Mouse (Mus musculus) forebrain, embryonic 12.5 days (tissue): ENCODE results near the gene Lamc1. TPM values are rescaled to one million over a fixed set of nuclear protein-coding genes. Genes with fewer than 3 reads are reported as not detected.
"Not testable (repeated sequence)": the region's sequence is repeated elsewhere in the genome, so short reads cannot be mapped to it uniquely, and the experiment has no call there.

Experiments used
- ATAC-seq: fragments of 200-750 bp; cut with Nextera tagmentation; 2 replicates; pipeline ENCODE4 v1.8.0; 2017; ENCODE audit warnings: moderate TSS enrichment; ENCODE audit not compliant: low FRiP score
- H3K27ac ChIP-seq: fragments of 300-500 bp; sonication (generic); 2 replicates; pipeline ENCODE4 v1.5.1; 2016; ENCODE audit warnings: mild to moderate bottlenecking
- H3K27me3 ChIP-seq: fragments of 300-500 bp; sonication (generic); 2 replicates; pipeline ENCODE4 v1.6.1; 2016; ENCODE audit warnings: mild to moderate bottlenecking
- H3K36me3 ChIP-seq: fragments of 300-500 bp; sonication (generic); replicated peaks from 2 replicates; pipeline ENCODE4 v1.6.1; 2016; ENCODE audit warnings: mild to moderate bottlenecking
- H3K4me1 ChIP-seq: fragments of 300-500 bp; sonication (generic); 2 replicates; pipeline ENCODE4 v1.6.1; 2016
- H3K4me2 ChIP-seq: fragments of 300-500 bp; sonication (generic); 2 replicates; pipeline ENCODE4 v1.6.1; 2016; ENCODE audit warnings: mild to moderate bottlenecking, moderate library complexity
- H3K4me3 ChIP-seq: fragments of 300-500 bp; sonication (generic); replicated peaks from 2 replicates; pipeline ENCODE4 v1.5.1; 2016; ENCODE audit warnings: mild to moderate bottlenecking
- H3K9ac ChIP-seq: fragments of 300-500 bp; sonication (generic); 2 replicates; pipeline ENCODE4 v1.6.1; 2016; ENCODE audit warnings: mild to moderate bottlenecking
- H3K9me3 ChIP-seq: fragments of 300-500 bp; sonication (generic); 2 replicates; pipeline ENCODE4 v1.6.1; 2016
- WGBS: fragments of 180-500 bp; shearing (Covaris S2); methylation state at CpG from one replicate; pipeline ENCODE4 v1.1.7; 2016; 5-methylcytosine and 5-hydroxymethylcytosine counted together
- polyA plus RNA-seq: library from polyadenylated mRNA; unstranded; fragments of >200 nt; fragmentation: Nextera tagmentation; extraction: Ambion mirVana; gene quantifications from 2 replicates; pipeline ENCODE4 v1.2.1, GENCODE M21; 2016

Gene Lamc1
- polyA plus RNA-seq, 1 experiment from 2014 or later: 26.3 TPM

- no peaks in the 10 kb centered on the region for H3K27me3 ChIP-seq
- no peak for ATAC-seq
- H3K36me3 ChIP-seq: no peaks in the 10 kb centered on the region
- H3K4me3 ChIP-seq: no peak overlapping the region
- H3K27ac ChIP-seq: no peak overlapping the region
- no peak overlapping the region for H3K4me2 ChIP-seq
- H3K4me1 ChIP-seq: peaks cover 2% of the 10 kb centered on the region; the same call in 1 of the 2 replicates
- 69% methylated on average over 18 of the region's 18 CpGs for WGBS
- no peak overlapping the region for H3K9ac ChIP-seq
- H3K9me3 ChIP-seq: no peaks in the 10 kb centered on the region
These were observed 21.3 kb upstream of the Lamc1 start for GRCm38 (mm10) chr1:153353736-153354430.

- Histone ChIP-seq H3K9me3 (no peaks in the 10 kb centered on the region), H3K4me3 (no peak overlapping the region), H3K27me3 (no peaks in the 10 kb centered on the region), H3K36me3 (no peaks in the 10 kb centered on the region), H3K4me1 (peaks cover 2% of the 10 kb centered on the region; the same call in 1 of the 2 replicates), H3K4me2 (no peak overlapping the region), H3K9ac (no peak overlapping the region), H3K27ac (no peak overlapping the region)
- 83% methylated on average over 4 of the region's 4 CpGs for WGBS
- ATAC-seq: no peak
These were observed 18.4 kb upstream of the Lamc1 start for GRCm38 (mm10) chr1:153351034-153351433.

- no peaks in the 10 kb centered on the region for H3K36me3 ChIP-seq
These were observed 15.1 kb upstream of the Lamc1 start for GRCm38 (mm10) chr1:153347726-153348125.

GRCm38 (mm10) chr1:153347040-153347439, 14.5 kb upstream of the Lamc1 start:
- H3K9me3 ChIP-seq: no peaks in the 10 kb centered on the region
- H3K36me3 ChIP-seq: no peaks in the 10 kb centered on the region
- H3K9ac ChIP-seq: no peak overlapping the region
- no peak overlapping the region for H3K4me3 ChIP-seq
- 97% methylated on average over 2 of the region's 2 CpGs for WGBS
- no peaks in the 10 kb centered on the region for H3K4me1 ChIP-seq
- ATAC-seq: no peak
- no peaks in the 10 kb centered on the region for H3K27me3 ChIP-seq
- H3K4me2 ChIP-seq: no peak overlapping the region
- H3K27ac ChIP-seq: no peak overlapping the region

More at GRCm38 (mm10) chr1:153347726-153348125, 15.1 kb upstream of the Lamc1 start:
- H3K9ac ChIP-seq: no peak overlapping the region
- H3K4me1 ChIP-seq: no peaks in the 10 kb centered on the region
- H3K4me2 ChIP-seq: no peak overlapping the region
- no peaks in the 10 kb centered on the region for H3K9me3 ChIP-seq
- no peak overlapping the region for H3K27ac ChIP-seq
- 65% methylated on average over 3 of the region's 3 CpGs for WGBS
- ATAC-seq: no peak
- no peaks in the 10 kb centered on the region for H3K27me3 ChIP-seq
- H3K4me3 ChIP-seq: no peak overlapping the region

- H3K4me1 ChIP-seq: no peaks in the 10 kb centered on the region
- 0 out of 2 replicates have a peak overlapping the region, but pooled peaks have one; percentile 0 for H3K4me3 ChIP-seq
- H3K9me3 ChIP-seq: no peaks in the 10 kb centered on the region
- H3K27ac ChIP-seq: no peak overlapping the region
- H3K27me3 ChIP-seq: no peaks in the 10 kb centered on the region
- 70% methylated on average over 16 of the region's 16 CpGs for WGBS
- ATAC-seq: no peak
- H3K36me3 ChIP-seq: no peaks in the 10 kb centered on the region
- H3K4me2 ChIP-seq: peak overlapping the region; percentile 15; the same call in 1 of the 2 replicates
- no peak overlapping the region for H3K9ac ChIP-seq
These were observed 13.2 kb upstream of the Lamc1 start for GRCm38 (mm10) chr1:153345699-153346291.

GRCm38 (mm10) chr1:153345002-153345401, 12.4 kb upstream of the Lamc1 start:
- ATAC-seq: no peak
- Histone ChIP-seq H3K4me2 (no peak overlapping the region), H3K4me3 (no peak overlapping the region), H3K9ac (no peak overlapping the region), H3K4me1 (no peaks in the 10 kb centered on the region), H3K36me3 (no peaks in the 10 kb centered on the region), H3K27ac (no peak overlapping the region), H3K9me3 (no peaks in the 10 kb centered on the region), H3K27me3 (no peaks in the 10 kb centered on the region)
- WGBS: 93% methylated on average over 2 of the region's 2 CpGs

GRCm38 (mm10) chr1:153335451-153335850, 2.9 kb upstream of the Lamc1 start:
- ATAC-seq, H3K9me3 ChIP-seq, H3K4me2 ChIP-seq, H3K4me3 ChIP-seq, H3K27me3 ChIP-seq, H3K9ac ChIP-seq, H3K36me3 ChIP-seq, H3K27ac ChIP-seq: not testable (repeated sequence)
- H3K4me1 ChIP-seq: peaks cover 20% of the 10 kb centered on the region
- 95% methylated on average over 10 of the region's 10 CpGs for WGBS

- Histone ChIP-seq H3K4me1 (peaks cover 28% of the 10 kb centered on the region), H3K9me3 (no peaks in the 10 kb centered on the region), H3K36me3 (no peaks in the 10 kb centered on the region), H3K27me3 (no peaks in the 10 kb centered on the region), H3K9ac (peak overlapping the region; percentile 94; the same call in 1 of the 2 replicates), H3K27ac (peak overlapping the region; percentile 91), H3K4me2 (peak overlapping the region; percentile 97), H3K4me3 (peak overlapping the region; percentile 95)
- ATAC-seq: no peak; the same call in 1 of the 2 replicates
- 10% methylated on average over 22 of the region's 22 CpGs for WGBS
These were observed 923 bp upstream of the Lamc1 start for GRCm38 (mm10) chr1:153333296-153334121.

GRCm38 (mm10) chr1:153331796-153332443, 666 bp downstream of the Lamc1 start:
- Histone ChIP-seq H3K27me3 (no peaks in the 10 kb centered on the region), H3K9ac (peak overlapping the region; percentile 94), H3K4me3 (peak overlapping the region; percentile 95), H3K27ac (peak overlapping the region; percentile 91), H3K9me3 (no peaks in the 10 kb centered on the region), H3K36me3 (no peaks in the 10 kb centered on the region), H3K4me2 (peak overlapping the region; percentile 97), H3K4me1 (peaks cover 28% of the 10 kb centered on the region)
- 0% methylated on average over 42 of the region's 42 CpGs for WGBS
- ATAC-seq: peak; percentile 54

GRCm38 (mm10) chr1:153331206-153331605, 1.4 kb downstream of the Lamc1 start:
- whole genome bisulfite sequencing: 1% methylated on average over 4 of the region's 4 CpGs
- Histone ChIP-seq H3K4me2 (peak overlapping the region; percentile 97), H3K4me3 (peak overlapping the region; percentile 95), H3K36me3 (0 out of 2 replicates have a peak, but pooled peaks cover 3% of the 10 kb centered on the region), H3K27ac (no peak overlapping the region), H3K27me3 (no peaks in the 10 kb centered on the region), H3K4me1 (peaks cover 28% of the 10 kb centered on the region), H3K9me3 (no peaks in the 10 kb centered on the region), H3K9ac (peak overlapping the region; percentile 94)
- no peak for ATAC-seq

GRCm38 (mm10) chr1:153329306-153329705, 3.3 kb downstream of the Lamc1 start:
- no peak overlapping the region for H3K27ac ChIP-seq
- H3K9ac ChIP-seq: no peak overlapping the region
- peaks cover 28% of the 10 kb centered on the region for H3K4me1 ChIP-seq
- H3K36me3 ChIP-seq: 0 out of 2 replicates have a peak, but pooled peaks cover 3% of the 10 kb centered on the region
- H3K9me3 ChIP-seq: no peaks in the 10 kb centered on the region
- 87% methylated on average over 6 of the region's 6 CpGs for WGBS
- no peak overlapping the region for H3K4me3 ChIP-seq
- H3K4me2 ChIP-seq: no peak overlapping the region
- H3K27me3 ChIP-seq: no peaks in the 10 kb centered on the region
- ATAC-seq: no peak

- WGBS: 92% methylated on average over 4 of the region's 4 CpGs
- H3K4me3 ChIP-seq: no peak overlapping the region
- H3K27ac ChIP-seq: no peak overlapping the region
- no peak overlapping the region for H3K9ac ChIP-seq
- no peak overlapping the region for H3K4me2 ChIP-seq
- no peaks in the 10 kb centered on the region for H3K9me3 ChIP-seq
- H3K4me1 ChIP-seq: peaks cover 22% of the 10 kb centered on the region
- no peak for ATAC-seq
- no peaks in the 10 kb centered on the region for H3K27me3 ChIP-seq
- 0 out of 2 replicates have a peak, but pooled peaks cover 3% of the 10 kb centered on the region for H3K36me3 ChIP-seq
These were observed 5.5 kb downstream of the Lamc1 start for GRCm38 (mm10) chr1:153327063-153327462.
